Mouse (Mus musculus) T-helper 17 cell (primary cell): ENCODE data around the gene Gfer.

Experiments
- in situ Hi-C, 2 experiments: fragments of 300-600 bp; cut with MboI, MseI; formaldehyde crosslinking; loops; 1 replicate in 1 of 2; 2 replicates in 1 of 2; pipeline ENCODE4 v1.15.1; 2025; ENCODE audit warnings: high pct_unique_total_duplicates in 2 of 2

The Gfer gene

DNA sequence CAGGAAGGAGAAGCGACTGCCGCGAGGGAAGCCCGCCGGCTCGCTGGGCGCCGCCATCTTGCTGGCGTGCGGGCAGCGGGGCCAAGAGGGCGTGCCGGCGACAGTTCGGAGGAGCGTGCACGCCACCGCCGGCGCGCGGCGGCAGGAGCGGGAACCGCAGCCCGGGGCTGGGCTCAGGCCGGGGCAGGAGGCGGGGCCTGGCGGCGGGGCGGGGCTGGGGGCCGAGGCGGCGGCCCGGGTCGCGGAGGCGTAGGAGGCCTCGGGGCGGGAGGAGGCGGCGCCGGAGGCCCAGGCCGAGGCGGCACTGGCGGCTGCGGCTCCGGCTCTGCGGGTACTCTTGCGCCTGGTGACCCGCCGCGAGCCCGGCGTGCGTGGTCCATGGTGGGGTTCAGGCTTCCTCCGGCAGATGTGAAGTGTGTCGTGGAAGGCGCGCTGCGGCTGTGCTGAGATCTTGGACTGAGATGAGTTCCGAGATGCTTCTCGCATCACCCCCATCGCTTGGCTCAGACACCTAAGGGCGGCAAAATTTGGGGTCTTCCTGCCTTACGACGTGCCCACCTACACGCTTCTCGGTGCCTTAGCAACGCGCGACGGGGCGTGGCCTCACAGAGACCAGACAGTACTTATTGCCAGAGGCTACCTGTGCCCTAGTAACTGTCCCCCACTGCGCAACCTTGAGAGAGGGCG, at the start of gene Gfer, which contains the start of gene Noxo1:
Gene Gfer, minus strand, starts transcription at position 146 of the 687 bp plus-strand sequence.
Gene Noxo1, plus strand, starts transcription at position 224 of the 687 bp plus-strand sequence.
- in situ Hi-C loops = no loop called here

DNA sequence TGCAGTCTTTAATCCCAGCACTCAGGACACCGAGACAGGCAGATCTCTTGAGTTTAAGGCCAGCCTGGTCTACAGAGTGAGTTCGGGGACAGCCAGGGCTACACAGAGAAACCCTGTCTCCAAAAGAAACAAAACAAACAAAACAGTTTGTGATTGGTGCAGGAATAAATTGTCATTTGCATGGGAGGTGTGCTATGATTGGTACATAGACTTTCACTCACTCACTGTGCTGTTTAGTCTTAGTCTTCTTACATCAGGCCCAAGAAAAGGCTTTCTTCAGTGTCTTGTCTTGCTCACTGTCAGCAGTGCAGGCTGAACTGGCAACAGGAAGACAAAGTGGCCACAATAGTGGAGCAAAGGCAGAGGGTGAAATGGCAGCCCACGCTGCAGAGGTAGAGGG, 48.4 kb upstream of the Gfer start:
- in situ Hi-C loops = loop anchor here in 1 of 2 experiments (10.0 kb wide), 1 partner anchor 140 kb away; the partner anchor contains the start of genes Nubp2 and Spsb3

DNA sequence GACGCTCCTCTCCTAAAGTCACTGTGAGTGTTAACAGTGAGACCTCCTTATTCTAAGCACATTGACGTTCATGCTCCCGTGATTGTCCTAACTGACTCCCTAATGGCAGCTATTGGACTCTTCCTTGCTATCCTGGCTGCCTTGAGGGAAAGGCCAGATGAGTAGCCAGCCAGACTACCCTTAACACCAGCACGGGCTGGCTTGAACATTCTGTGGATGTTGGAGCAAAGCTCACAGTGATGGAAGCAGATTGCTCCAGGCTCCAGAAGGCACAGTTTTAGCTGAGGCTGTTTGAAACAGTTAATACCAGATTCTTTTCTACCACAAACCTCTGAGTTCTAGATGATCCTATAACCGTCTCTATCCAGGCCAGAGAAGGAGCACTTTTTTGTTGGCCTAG, 47.9 kb upstream of the Gfer start:
- in situ Hi-C loops = loop anchor here in 1 of 2 experiments (10.0 kb wide), 1 partner anchor 141 kb away; the partner anchor contains the start of genes Nubp2 and Spsb3

DNA sequence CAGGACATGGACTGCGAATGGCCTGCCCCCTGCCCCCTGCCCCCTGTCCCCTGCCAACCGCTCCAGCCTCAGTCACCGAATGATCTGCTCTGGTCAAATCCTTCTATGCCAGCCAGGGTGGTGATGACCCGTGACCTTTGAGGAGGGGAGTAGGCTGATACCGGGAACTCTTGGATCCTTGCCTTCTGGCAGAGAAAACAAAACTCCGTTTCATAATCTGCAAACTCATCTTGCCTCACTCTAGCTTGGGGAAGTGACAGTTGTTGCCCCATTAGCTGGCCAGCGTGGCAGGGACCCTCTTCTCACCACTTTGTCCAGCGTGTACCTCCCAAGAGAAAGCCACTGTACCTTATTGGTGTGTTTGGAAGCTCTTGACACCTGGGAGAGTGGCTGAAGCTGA, 46.4 kb upstream of the Gfer start:
- in situ Hi-C loops = loop anchor here in 1 of 2 experiments (10.0 kb wide), 1 partner anchor 142 kb away; the partner anchor contains the start of genes Nubp2 and Spsb3

DNA sequence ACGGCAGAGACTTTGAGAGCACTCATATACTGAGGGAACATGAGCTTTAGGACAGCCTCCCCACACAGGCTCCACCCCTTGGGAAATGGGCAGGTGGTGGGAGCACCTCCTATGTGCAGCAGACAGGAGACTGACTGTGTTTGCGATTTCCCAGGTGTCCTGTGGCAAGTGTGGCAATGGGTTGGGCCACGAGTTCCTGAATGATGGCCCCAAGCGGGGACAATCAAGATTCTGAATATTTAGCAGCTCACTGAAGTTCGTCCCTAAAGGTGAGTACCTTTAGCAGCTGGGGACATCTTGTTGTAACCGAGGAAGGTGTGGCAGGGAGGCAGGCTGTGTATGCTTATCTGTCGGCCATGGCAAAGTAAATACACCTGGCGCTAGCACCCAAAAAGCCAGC, 44.0 kb upstream of the Gfer start:
- in situ Hi-C loops = loop anchor here (5.0 to 10.0 kb wide), 2 partner anchors 145 to 147 kb away; partner anchors contain the start of genes Nubp2 (in 2 of the 2) and Spsb3 (in 2 of the 2)

DNA sequence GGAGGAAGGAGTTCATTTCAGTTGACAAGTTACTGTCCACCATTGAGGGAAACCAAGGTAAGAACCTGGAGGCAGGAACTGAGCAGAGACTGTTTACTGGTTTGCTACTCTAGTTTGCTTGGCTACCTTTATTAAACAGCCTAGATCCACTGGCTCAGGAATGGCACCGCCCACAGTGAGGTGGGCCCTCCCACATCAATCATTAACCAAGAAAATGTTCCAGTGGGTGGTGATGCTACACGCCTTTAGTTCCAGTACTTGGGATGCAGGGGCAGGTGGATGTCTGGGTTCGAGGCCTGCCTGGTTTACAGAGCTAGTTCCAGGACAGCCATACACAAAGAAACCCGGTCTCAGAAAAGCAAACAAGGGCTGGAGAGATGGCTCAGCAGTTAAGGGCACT, 42.3 kb upstream of the Gfer start:
- in situ Hi-C loops = loop anchor here in 1 of 2 experiments (5.0 kb wide), 1 partner anchor 149 kb away; the partner anchor contains the start of genes Nubp2 and Spsb3

DNA sequence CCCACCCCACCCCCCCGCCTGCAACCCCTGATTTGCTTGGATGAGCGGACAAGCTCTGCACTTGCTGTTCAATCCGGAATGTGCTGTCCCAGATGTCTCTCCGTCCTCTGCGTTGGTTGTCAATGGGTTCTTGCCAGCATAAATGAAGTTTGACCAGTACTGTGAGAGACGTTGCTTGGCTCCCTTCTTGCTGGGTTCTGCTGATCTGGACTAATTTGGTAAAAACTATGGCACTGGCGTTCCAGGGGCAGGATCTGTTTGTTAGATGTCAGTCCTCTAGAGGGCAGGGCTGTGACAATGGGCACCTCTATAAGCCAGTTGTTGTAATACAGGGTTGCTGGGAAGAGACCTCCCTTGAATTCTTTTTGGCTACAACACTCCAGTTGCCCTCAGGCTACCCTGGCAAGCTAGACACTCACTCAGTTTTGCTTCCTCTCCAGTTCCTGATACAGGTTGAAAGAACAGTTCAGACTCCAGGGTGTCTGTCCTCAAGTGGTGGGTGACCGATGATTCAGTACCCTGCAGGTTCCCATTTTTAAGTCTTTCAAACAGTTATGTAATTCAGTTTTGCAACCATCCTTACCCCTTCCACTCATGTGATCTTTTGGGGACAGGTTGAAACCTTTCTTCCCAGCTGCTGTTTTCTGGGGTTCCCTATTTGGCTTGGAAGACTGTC, 41.3 kb upstream of the Gfer start:
- in situ Hi-C loops = loop anchor here in 1 of 2 experiments (5.0 kb wide), 1 partner anchor 150 kb away; the partner anchor contains the start of genes Nubp2 and Spsb3

DNA sequence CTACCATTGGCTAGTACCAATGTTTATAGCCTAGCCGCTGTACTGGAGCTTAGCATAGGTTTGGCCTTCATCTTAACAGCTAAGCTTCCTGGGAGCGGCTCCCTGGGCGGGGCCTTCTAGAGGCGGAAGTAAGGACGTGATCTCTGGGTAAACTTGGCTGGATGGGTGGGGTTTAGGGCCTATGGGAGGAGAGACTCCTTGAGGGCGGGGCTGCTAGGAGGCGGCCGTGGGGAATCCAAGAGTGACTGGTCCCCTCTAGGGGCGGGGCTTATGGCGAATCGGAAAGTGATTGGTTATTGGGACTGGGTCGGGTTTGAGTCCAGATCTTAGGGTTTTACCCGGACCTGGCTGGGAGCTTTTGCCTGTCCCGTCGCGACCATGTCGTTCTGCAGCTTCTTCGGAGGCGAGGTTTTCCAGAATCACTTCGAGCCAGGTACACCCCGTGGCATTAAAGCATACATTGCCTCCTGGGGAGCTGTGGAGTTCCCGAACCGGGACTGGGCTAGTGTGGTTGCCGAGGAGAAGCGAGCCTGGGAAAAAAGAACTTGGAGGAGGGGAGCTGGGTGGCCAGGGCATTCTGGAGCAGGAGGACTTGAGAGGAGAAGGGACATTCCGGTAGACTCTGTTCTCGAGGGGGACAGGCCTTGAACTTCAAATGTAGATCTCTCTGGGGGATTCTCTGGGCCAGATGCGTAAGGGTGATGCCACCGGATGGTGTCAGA, 40.5 kb upstream of the Gfer start, which contains the start of gene Msrb1:
Gene Msrb1, plus strand, starts transcription at position 313 of the 722 bp plus-strand sequence.
- in situ Hi-C loops = loop anchor here in 1 of 2 experiments (5.0 kb wide), 1 partner anchor 151 kb away; the partner anchor contains the start of genes Nubp2 and Spsb3

DNA sequence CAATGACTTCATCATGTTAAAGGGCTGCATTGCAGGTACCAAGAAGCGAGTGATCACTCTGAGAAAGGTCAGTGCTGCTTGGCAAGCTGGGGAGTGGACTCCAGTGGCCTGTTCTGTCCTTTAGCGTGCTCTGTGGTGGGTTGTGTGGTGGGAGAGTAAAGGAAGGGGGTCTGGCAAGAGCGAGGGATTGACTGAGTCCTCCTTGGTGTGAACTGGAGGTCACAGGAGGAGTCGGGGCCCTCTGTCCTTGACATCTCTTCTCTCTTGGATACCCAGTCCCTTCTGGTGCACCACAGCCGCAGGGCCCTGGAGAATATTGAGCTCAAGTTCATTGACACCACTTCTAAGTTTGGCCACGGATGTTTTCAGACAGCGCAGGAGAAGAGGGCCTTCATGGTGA, 39.5 kb upstream of the Gfer start:
- in situ Hi-C loops = loop anchor here in 1 of 2 experiments (5.0 kb wide), 1 partner anchor 152 kb away; the partner anchor contains the start of genes Nubp2 and Spsb3

DNA sequence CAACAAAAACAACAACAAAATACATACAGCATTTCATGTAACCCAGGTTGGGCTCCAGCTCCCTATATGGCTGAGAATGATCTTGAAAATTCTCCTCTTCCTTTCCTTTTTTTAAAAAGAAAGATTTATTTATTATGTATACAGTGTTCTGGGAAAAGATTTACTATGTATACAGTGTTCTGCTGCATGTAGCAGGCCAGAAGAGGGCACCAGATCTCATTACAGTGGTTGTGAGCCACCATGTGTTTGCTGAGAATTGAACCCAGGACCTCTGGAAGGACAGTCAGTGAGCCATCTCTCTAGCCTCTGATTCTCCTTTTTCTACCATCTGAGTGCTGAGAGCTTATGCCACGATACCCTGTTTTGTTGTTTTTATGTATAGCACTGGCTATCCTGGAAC, 38.6 kb upstream of the Gfer start:
- in situ Hi-C loops = no loop called here

DNA sequence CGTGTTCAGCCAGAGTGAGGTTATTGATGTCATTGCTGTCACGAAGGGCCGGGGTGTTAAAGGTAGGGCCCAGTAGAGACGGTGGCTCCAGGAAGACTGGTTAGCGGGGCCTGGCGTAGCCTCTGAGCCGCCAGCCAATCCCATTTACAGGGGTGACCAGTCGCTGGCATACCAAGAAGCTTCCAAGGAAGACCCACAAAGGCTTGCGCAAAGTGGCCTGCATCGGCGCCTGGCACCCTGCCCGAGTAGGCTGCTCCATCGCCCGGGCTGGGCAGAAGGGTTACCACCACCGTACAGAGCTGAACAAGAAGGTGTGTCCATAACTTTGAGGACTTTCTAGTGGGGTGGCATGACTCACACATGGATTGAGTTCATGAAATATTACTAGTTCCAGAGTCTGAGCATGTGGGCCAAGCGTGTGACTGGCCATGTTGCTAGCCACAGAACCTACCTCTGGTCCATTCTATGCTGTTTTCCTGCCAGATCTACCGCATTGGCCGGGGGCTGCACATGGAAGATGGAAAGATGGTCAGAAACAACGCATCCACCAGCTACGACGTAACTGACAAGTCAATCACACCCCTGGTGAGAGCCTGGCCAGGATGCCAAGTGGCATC, 37.6 kb upstream of the Gfer start:
- in situ Hi-C loops = no loop called here

DNA sequence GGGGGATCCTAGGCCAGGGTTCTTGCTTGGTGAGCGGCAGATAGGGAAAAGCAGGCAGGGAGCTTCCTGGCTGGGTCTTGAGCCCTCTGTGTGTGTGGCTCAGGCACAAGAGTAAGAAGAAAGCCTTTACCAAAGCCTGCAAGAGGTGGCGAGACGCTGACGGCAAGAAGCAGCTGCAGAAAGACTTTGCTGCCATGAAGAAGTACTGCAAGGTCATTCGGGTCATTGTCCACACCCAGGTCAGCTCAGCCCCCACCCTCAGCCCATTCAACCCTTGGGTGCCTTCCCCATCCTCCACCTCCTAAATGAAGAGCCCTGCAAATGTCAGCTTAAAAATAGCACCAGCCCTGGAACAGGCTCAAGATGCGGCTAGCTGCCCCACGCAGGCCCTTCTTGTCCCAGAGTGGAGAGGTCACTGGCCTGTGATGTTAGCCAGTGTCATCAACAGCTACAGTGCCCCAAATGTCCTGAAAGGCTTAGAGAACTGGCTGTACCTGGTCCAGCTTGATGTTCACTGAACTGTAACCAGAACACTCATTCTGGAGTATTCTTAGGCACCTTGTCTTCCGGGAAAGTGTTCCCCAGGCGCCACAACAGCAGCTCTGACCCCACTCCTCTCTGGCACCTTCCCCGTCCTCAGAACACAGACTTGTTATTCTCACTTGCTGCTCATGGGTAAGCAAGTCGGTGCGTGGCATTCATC, 36.4 kb upstream of the Gfer start:
- in situ Hi-C loops = no loop called here

DNA sequence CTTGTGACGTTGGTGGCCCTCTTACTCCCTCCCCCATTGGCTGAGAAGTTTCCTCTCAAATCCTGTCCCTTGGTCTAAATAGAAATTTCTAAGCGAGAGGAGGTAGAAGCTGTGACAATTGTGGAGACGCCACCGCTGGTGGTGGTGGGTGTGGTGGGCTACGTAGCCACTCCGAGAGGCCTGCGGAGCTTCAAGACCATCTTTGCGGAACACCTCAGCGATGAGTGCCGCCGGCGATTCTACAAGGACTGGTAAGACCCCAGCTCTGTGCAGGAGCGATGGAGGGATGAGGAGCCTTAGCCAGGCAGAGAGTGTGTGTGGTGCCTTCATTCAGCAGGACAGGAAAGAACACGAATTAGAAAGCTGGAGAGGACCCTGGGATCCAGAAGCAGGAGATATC, 34.8 kb upstream of the Gfer start:
- in situ Hi-C loops = no loop called here

DNA sequence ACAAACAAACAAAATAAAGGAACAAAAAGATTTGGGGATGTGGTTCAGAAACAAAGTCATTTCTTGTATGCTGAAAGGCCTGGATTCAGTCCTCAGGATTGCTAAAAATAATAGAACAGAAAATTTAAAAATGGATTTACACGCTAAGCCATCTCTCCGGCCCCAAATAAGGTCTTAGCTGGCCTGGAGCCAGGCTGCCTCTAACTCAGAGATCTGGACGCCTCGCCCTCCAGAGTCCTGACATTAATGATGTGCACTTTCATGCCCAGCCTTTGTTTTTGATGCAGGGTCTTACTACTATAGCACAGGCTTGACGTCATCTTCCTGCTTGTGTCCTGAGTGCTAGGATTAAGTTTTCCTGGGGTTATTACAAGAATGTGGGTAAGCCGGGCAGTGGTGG, 33.1 kb upstream of the Gfer start:
- in situ Hi-C loops = no loop called here

DNA sequence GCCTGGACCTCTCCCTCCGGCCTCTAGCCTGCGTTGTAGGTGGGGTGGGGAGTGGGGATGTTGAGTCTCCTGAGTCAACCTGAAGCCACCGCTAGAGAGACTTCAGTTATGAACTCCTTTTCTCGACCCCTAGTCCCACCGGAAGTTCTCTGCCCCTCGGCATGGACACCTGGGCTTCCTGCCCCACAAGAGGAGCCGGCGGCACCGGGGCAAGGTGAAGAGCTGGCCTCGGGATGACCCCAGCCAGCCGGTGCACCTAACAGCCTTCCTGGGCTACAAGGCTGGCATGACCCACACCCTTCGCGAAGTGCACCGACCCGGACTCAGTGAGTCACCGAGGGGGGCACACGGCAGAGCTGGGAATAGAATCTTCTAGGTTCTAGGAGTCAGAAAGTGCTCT, 32.2 kb upstream of the Gfer start:
- in situ Hi-C loops = no loop called here

DNA sequence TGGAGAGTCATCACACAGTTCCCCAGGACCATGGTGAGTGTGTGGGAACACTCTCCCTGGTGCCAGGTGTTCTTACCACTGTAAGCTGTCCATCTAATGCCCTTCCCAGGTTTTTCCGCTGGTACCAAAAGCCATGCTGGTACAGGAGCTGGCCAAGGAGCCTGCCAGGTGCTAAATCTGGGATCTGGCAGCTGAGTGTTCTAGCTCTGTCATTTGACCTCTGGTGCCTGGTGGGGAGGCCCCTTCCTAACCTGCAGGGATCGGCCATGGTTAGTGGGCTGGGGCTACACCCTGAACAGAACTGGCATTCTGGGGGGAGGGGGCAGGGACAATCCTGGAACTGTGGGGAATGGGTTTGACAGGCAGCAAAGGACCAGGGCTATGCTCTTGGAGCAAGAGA, 31.7 kb upstream of the Gfer start, which contains the start of gene Rpl3l:
Gene Rpl3l, plus strand, starts transcription at position 203 of the 400 bp plus-strand sequence.
- in situ Hi-C loops = no loop called here

DNA sequence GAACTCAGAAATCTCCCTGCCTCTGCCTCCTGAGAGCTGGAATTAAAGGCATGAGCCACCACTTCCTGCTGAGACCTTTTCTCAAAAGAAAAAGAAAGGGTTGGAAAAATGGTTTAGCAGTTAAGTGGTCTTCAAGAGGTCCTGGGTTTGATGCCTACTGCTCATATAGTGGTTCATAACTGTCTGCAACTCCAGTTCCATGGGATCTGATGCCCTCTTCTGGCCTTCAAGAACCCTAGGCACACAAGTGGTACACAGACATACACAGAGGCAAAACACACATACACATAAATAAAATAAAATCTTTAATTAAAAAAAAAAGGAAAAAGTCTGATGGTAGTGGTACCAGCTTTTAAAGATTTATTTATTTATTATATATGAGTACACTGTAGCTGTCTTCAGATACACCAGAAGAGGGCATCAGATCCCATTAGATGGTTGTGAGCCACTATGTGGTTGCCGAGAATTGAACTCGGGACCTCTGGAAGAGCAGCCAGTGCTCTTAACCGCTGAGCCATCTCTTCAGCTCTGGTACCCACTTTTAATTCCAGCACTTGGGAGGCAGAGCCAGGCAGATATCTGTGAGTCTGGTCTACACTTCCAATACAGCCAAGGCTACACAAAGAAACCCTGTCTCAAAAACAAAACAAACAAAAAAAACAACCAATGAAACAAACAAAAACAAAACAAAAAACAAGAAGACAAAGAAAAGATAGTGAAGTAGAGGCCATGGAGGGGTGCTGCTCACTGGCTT, 29.9 kb upstream of the Gfer start:
- in situ Hi-C loops = no loop called here

DNA sequence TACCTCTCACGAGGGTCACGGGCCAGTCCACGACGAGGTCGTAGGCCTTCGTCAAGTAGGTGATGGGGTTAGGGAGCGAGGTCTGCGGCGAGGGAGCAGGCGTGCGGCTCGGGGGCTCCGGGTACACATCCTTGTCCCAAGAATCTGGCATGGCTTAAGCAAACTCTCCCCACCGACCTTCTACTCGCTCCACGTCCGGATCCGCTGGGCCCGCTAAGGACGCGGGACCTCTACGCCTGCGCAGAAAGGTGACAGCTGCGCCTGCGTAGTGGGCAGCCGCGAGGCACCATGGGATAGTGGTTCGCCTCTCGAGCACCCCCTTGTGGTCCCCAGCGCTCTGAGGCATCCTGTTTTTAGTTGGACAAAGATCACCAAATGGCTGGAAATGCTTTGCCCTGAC, 28.2 kb upstream of the Gfer start, which contains the start of gene Ndufb10:
Gene Ndufb10, minus strand, starts transcription at position 295 of the 400 bp plus-strand sequence.
- in situ Hi-C loops = no loop called here

DNA sequence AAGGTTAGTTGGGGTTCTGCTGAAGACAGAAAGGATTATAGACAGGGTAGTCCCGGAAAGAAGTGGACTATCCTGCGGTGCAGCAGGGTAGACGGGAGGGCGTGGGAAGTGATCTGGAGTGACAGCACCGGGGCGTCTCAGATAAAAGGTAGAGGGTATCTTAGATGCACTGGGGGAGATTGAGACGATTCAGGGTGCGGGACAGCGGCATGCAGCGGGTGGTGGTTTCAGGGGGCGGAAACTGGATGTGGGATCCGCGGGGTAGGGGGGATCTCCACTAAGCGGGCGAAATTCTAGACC, 27.9 kb upstream of the Gfer start:
- in situ Hi-C loops = no loop called here
